Mouse (Mus musculus): Measurements from ENCODE around the gene Rcor2.

Gene Rcor2

DNA sequence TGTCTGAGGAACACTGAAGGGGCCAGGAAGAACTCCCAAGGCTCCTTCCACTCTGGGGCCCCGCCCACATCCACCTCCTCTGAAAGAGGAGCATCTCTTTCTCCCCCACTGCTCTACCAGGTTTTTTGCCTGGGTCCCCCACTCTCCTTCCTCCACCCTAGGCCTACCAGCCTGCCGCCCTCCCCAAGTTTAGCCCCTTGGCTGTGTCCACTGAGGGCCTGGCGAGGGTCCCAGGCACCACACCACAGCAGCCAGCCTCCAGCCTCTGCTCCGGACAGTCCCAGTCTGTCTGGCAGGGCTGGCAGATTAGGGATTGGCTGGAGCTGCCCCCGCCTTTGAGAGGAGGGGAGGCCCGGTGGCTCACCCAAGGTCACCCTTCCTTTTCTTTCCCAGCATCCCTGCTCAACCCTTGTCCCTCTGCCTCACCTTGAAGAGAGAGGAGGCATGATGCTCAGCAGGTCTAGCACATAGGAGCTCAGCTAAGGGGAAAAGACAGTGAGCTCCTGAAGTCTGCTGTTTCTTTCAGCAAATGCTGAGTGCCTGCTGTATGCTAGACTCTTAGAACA lies 2.3 kb upstream of the Rcor2 start:
- DNase-seq (ENCODE audit: extremely low spot score, low read depth, low spot score): no peak

DNA sequence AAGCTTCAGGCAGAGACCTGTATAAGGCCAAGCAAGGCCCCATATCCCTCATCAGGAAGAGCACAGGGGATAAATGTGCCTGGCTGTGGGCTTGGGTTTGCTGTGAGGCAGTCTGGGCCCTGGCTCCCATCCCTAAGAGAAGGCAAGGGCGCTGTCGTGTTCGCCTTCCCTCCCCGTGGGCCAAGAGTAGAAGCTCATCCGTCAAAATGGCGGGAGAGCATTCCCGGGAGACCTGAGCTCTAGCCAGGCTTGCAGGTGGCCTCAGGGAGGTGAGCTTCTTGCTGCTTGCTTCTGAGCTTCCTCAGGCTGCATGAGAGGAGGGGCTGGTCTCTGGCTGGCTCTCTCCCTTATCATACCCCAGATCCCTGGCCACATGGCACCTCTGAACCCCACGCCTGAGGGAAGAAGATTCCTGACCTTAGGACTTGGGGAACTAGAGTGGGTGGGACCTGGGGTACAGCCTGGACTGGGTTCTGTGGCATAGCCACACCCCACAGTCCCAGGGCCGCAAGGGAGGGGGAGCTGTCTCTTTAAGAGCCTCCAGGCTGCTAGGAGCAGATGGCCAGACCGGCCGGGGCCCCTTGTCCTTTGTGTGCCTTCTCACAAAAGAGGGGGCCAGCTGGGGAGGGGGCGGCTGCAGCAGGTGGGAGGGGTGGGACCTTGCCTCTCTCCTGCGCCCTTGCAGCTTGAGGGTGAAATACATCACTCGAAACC lies 1.5 kb upstream of the Rcor2 start:
- DNase-seq (ENCODE audit: extremely low spot score, low read depth, low spot score): no peak

DNA sequence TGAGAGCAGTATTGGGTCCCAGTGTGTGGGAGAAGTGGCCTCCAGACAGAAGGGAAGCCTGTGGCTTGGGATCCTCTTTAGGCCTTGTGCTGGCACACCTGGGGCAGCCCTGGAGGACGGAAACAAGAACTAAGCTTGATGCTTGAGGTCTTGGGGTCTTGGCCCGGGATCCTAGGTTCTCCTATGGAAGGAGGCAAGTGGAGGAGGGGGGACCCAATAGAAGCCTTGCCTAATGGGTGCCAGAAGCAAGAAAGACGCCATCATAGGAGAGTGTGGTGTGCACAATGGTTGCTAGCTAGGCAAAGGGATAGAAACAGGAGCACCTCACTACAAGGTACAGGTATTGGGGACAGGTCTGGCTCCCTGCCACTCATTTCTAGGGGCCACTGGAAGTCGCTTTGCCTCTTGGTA lies 699 bp upstream of the Rcor2 start:
- DNase-seq (ENCODE audit: extremely low spot score, low read depth, low spot score): no peak

DNA sequence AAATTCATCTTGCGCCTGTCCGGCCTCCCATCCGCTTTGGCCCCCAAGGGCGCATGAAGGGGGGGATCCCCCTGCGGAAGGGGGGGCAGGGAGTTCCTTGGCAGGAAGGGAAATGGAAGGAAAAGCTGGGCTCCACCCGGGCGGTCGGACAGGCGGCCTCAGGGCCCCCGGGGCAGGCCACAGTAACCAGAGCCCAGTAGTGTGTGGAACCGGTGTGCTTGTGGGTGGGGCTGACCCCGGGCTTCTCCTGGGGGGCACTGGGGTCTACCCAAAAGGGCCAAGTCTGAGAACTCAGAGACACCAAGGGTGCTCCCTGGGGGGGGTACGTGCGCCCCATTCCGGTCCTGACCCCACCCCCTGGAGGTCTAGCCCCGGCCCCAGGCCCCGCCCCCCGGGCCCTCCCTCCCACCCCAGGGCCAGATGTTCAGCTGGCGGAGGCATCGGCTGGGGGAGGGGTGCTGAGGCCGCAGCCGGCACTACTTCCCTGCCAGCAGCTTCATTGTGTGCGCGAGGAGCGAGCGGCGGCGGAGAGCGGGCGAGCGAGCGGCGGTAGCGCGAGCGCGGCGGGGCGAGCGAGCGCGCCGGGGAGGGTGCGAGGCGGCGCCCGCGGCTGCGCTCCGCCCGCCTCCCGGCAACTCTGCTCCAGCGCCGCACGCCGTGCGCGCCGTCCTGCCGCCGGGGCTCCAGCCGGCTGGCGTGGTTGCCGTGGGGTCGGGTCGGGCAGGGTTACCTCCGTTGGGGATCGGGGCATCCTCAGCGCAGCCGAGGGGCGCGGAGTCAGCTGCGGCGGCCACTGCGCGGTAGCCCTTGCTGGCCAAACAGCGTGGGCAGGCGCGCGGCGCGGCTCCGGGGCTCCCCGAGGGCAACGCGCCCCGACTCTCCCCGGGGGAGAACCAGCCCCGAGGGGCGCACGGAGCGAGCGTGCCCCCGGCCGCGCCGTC lies 926 bp downstream of the Rcor2 start:
- no peak for DNase-seq (ENCODE audit: extremely low spot score, low read depth, low spot score)

DNA sequence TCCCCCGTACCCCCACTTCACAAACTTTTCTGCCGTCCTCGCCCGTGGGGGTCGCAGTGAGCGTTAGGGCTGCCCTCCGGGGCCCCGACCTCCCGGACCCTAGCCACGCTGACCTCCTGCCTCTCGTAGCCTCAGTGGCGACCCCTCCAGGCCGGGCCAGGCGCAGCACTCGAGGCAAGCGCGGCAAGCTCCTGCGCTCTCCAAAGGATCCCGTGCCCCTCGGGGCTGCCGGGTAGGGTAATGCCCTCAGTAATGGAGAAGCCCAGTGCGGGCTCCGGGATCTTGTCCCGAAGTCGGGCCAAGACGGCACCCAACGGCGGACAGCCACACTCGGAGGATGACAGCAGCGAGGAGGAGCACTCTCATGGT lies 1.6 kb downstream of the Rcor2 start:
- no peak for DNase-seq (ENCODE audit: extremely low spot score, low read depth, low spot score)

DNA sequence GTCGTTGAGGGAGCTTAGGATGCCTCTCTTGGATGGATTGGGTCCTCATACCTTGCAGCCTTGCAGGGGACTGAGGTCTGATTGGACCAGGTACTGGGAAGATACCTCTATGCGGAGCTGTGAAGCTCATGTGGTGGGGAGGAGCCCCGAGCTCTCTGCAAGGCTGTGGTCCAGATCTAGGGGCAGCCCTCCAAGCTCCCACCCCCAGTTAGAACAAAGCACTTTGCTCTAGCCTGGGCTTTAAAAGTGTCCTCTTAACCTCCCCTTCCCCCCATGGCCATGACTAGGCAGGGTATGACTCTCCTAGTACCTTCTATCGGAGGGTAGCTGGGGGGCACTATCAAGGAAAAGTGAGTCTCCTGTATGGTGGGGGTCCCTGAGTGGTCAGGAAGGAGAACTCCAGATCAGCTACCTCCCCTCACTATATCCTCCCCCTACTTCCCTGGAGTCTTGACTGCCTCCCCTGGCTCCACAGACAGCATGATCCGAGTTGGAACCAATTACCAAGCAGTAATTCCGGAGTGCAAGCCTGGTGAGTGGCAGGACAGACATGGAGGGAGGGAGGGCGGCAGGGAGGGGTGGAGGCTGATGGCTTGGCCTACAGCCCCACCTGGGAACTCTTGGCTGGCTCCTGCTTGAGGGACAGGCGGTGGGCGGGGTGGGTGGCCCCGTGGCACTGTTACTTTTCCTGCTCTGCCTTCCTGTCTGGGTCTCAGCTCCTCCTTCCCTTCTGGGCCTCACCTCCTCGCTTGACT lies 2.3 kb downstream of the Rcor2 start:
- no peak for DNase-seq (ENCODE audit: extremely low spot score, low read depth, low spot score)

DNA sequence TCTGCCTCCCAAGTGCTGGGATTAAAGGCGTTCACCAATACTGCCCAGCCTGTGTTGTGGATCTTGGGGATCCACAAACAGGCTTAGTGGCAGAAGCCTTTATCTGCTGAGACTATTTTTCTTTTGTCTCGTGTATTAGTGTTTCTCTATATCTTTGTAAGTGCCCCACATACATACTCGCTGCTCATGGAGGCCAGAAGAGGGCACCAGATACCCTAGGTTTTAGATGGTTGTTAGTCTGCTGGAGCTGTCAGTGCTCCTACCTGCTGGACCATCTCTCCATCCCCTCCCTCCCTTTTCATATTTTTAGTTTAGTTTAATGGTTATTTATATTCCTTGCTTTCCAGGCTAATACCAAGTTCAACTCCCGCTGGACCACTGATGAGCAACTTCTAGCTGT lies 6.4 kb downstream of the Rcor2 start:
- DNase-seq (ENCODE audit: extremely low spot score, low read depth, low spot score): no peak

DNA sequence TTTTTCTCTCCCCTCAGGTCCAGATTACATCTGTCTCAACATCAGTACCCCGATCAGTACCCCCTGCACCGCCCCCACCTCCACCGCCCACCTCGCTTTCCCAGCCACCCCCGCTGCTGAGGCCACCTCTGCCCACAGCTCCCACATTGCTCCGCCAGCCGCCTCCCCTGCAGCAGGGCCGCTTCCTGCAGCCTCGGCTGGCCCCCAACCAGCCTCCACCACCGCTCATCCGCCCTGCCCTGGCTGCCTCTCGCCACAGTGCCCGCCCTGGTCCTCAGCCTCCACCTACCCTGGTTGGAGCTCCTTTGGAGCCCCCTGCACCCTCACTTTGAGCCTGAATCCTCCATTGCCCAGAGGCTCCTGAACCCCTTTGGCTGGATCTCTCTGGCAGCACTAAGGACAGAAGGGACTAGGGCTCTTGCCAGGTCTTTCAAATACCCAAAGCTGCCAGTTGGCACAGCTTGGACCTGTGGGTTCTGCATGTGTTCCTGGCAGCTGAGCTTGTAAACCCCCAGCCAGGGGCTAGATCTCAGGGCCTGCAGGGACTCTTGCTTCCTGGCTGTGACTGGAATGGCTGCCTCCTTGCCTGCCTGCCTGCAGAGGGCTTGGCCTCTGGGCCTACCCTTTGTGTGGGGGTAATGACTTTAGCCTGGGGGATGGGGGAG lies 7.3 kb downstream of the Rcor2 start:
- DNase-seq (ENCODE audit: extremely low spot score, low read depth, low spot score): no peak

DNA sequence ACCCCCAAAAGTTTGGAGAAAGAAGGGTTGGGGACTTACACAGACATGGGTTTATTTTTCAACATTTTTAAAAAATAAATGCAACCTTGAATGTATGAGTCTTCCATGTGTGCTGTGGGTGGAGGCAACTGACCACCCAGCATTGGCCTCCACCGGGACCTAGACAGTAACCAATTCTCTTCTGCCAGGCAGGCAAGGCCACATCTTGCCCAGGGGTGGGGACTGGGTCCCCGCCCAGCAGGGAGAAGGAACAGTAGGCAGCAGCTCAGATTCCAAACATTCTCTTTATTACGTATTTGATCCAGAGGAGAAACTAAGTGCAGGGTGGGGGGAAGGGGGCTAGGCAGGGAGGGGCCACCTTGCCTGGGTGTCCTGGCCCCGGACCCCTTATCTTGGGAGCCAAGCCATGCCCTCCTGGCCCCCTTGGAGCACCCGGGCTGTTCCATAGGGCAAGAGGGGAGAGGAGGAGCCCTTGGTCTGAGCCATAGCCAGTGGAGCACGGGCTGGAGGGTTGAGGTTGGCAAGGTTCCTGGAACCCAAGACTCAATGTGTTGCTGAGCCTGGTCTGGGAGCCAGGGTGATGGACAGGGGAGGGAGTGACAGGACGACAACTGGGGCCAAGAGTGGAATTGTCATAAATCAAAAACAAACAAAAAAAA lies 8.1 kb downstream of the Rcor2 start:
- no peak for DNase-seq (ENCODE audit: extremely low spot score, low read depth, low spot score)

DNA sequence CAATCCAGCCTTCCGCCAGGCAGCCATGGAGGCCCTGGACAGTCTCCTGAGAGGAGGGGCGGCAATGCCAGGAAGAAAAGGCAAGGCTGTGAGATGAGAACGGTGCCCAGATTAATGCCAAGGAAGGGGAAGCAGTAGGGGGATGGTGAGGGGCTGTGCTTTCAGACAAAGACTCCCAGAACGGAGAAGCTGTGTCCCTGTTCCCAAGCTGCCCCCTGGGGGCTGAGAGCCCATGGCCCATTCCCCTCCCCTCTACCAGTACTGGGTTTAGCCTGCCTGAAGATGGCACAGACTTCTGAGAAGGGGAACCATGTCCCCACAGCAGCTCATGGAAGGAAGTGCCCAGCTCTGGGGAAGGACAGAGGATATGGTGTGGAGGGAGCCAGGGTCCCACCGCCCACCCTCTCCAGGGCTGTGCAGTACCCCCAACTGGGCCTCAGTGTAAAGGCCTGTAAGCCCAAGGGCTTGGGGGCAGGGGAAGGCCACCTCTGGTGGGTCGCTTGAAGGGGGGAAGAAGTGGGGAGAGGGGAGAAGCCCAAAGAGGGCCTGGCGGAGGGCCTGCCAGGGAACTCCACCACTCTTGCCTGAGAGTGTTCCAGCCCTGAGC lies 9.0 kb downstream of the Rcor2 start:
- DNase-seq (ENCODE audit: extremely low spot score, low read depth, low spot score): no peak

DNA sequence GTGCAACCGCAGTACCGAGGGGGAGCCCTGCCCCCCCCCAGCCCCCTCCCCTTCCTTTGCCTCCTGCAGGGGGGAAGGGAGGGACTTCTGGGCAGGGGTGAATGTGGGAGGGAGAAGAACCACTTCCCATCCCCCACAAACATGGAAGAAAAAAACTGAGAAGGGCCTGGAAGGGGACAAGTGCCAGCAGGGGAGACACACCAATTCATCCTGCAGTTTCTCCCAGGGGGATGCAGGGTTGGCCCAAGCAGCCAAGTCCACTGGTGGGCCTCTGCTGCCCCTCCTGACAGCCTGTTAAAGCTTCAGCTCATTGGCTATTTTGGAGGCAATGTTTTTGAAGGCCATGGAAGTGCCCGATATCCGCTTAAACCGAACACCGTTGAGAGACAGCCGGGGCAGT lies 9.7 kb downstream of the Rcor2 start:
- DNase-seq (ENCODE audit: extremely low spot score, low read depth, low spot score): no peak

DNA sequence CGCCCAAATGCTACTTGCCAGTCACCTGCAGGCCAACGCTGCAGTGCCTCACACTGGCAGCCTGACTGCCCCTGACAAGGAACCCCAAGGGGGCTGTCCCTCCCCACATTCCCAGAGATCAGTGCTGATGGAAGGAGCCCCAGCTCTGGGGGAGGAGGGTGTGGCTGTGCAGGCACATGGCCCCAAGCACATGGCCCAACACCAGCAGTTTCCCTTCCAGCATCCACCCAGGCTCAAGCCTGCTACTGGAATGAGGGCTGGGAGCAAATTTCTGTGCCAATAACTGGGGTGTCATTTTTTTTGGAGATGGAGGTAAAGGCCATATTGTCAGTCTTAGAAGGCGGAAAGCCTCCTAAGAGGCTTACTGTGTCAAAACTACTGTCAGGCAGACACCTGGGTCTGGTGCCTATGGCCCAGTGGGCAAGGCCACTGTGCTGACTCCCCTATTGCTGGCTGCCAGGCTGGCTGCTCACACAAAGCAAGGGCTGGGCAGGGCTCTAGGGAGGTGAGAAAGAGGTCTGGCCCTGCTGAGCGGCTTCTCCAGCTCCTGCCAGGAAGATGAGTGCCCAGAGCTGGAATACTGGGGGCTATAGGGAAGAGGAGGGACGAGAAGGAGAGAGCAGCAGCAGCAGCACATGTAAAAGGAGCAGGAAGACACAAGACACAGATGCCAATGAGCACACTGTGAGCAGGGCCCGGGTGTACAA lies 11.2 kb downstream of the Rcor2 start:
- DNase-seq (ENCODE audit: extremely low spot score, low read depth, low spot score): no peak

DNA sequence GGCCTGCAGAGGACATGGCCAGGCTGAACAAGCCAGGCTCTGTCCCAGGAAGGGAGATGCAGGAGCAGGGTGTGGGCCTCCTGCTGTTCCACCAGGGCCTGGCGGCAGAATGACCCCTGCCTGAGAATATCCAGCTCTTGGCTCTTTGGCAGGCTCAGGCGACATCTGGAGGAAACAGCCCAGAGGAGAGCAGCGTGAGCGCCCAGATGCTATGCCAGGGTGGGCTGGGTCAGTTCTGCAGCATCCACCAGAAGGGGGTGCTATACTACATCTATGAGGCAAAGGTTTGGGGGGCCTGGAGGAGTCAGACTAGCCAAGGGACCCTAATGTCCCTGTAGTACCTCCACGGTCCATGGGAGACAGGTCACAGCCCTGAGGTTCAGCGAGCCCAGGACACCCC lies 12.0 kb downstream of the Rcor2 start:
- DNase-seq (ENCODE audit: extremely low spot score, low read depth, low spot score): no peak

DNA sequence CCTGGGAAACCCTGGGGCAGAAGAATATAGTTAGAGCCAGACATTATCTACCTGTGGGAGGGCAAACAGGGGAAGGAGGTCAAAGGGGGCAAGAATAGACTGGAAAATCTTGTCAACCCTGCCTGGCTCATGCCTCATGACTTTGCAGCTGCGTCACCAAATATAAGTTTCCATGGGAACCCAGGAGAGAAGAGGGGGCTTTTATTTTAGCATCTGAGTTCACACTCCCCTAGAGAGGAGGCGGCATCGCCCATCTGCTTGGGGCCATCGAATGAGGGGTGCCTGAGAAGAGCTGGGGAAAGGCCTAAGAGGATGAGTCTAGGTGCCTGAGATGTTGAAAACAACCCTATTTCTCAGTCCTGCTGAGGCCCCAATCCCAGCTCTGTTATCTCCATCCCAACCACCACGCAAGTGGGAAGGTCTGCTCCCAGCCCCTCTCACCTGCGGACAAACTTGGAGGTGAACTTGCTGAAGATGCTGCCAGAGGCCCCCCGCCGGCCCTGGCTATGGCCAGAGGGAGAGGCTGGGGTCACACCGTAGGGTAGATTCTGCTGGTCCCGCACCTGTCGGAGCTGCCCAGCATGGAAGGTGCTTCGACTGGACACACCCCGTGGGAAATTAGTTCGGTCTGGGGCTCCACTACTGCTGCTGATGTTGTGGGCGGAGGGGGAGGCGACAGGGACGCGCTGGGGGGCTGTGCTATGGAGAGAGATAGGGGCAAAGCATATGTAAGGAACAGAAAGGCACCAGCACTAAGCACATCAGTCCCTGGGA lies 13.6 kb downstream of the Rcor2 start:
- DNase-seq (ENCODE audit: extremely low spot score, low read depth, low spot score): no peak

DNA sequence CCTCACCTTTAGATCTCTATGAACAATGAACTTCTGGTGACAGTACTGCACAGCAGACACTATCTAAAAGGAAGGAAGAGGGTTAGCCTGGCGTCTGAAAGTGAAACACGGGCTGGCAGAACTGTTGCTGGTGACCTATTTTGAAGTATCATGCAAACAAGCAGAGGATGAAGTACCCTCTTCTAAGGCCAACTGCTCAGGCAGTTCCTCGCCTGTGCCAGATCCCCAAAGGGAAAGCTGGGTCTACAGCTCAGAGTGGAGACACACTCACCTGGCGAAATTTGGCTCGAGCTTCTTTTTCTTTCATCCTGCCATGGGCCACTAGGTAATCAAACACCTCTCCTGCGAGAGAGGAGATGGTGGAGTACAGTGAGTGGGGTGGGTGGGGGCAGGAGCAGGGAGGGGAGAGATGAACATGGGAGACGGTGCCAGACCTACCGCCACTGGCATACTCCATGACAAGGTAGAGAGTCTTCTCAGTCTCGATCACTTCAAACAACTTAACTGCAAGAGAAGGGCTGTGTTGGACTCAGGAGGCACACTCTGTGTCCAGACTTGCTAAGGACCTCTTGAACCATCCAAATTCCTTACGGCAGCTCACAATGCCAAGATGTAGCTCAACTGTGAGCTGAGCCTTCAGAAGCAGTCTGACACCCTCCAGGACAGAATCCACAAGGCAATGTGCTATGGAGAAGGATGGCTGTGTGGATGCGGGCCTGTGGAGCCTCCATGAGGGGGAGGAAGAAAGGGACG lies 19.6 kb downstream of the Rcor2 start:
- no peak for DNase-seq (ENCODE audit: extremely low spot score, low read depth, low spot score)

DNA sequence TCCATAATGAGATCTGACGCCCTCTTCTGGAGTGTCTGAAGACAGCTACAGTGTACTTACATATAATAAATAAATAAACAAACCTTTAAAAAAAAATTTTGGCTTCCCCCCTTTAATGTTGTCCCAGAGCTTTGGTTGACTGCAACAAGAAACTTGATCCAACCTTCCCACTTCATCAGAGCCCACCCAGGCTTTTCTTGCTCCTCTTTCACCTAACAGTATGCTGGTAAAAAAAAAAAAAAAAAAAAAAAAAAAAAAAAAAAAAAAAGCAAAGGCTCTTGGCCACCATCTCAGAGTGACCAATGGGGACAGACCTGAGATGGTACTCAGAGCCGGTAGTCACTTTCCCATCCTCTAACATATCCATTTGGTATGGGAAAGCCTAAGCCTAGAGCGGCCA lies 21.2 kb downstream of the Rcor2 start:
- DNase-seq (ENCODE audit: extremely low spot score, low read depth, low spot score): no peak

DNA sequence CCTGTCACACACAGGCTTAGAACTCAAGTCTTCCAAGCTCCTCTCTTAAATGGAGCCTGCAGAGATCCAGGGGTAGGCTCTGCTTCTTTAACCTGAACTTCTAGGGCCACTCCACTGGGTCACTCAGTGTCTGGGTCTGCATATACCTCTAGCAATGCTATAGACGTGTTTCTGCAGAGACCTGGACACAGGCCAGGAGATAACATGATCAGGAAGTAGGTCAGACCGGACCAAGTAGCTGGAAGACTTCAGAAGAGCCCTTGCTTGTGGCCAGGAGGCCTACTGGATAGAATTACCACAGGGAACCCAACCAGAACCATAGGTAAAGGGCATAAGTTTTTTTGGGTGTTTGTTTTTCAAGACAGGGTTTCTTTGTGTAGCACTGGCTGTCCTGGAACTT lies 22.6 kb downstream of the Rcor2 start:
- DNase-seq (ENCODE audit: extremely low spot score, low read depth, low spot score): no peak
